Mouse (Mus musculus) heart, embryonic 11.5 days (tissue): Measurements from ENCODE around the gene Rpl3. TPM values are rescaled to one million over a fixed set of nuclear protein-coding genes. Genes with fewer than 3 reads are reported as not detected.

Experiments used
- ATAC-seq: fragments of 200-750 bp; cut with Nextera tagmentation; replicated peaks from 2 replicates; pipeline ENCODE4 v1.8.0; 2017; ENCODE audit warnings: moderate library complexity; ENCODE audit not compliant: insufficient number of reproducible peaks, low FRiP score, low TSS enrichment
- H3K27ac ChIP-seq: fragments of 300-500 bp; sonication (generic); 2 replicates; pipeline ENCODE4 v1.5.1; 2014; ENCODE audit warnings: mild to moderate bottlenecking, low read depth, low read length
- H3K27me3 ChIP-seq: fragments of 300-500 bp; sonication (generic); 2 replicates; pipeline ENCODE4 v1.6.1; 2014; ENCODE audit warnings: mild to moderate bottlenecking, low read length, mixed read lengths; ENCODE audit not compliant: control insufficient read depth, insufficient read depth
- H3K36me3 ChIP-seq: fragments of 300-500 bp; sonication (generic); 2 replicates; pipeline ENCODE4 v1.6.1; 2014; ENCODE audit warnings: mild to moderate bottlenecking, low read length, moderate library complexity, mixed read lengths; ENCODE audit not compliant: control insufficient read depth, insufficient read depth
- H3K4me1 ChIP-seq: fragments of 300-500 bp; sonication (generic); 2 replicates; pipeline ENCODE4 v1.6.1; 2014; ENCODE audit warnings: low read length; ENCODE audit not compliant: control insufficient read depth, insufficient read depth
- H3K4me2 ChIP-seq: fragments of 300-500 bp; sonication (generic); 2 replicates; pipeline ENCODE4 v1.6.1; 2014; ENCODE audit warnings: mild to moderate bottlenecking, moderate library complexity
- H3K4me3 ChIP-seq: fragments of 300-500 bp; sonication (generic); 2 replicates; pipeline ENCODE4 v1.5.1; 2014; ENCODE audit warnings: low read depth, low read length
- H3K9ac ChIP-seq: fragments of 300-500 bp; sonication (generic); 2 replicates; pipeline ENCODE4 v1.6.1; 2014; ENCODE audit warnings: mild to moderate bottlenecking, low read depth, low read length, moderate library complexity
- H3K9me3 ChIP-seq: fragments of 300-500 bp; sonication (generic); replicated peaks from 2 replicates; pipeline ENCODE4 v1.6.1; 2016; ENCODE audit warnings: low read length; ENCODE audit not compliant: control insufficient read depth
- WGBS: fragments of 180-500 bp; shearing (Covaris S2); extraction: QIAGEN DNeasy Blood & Tissue Kit; methylation state at CpG from one replicate; pipeline ENCODE4 v1.1.7; 2014; ENCODE audit not compliant: insufficient replicate concordance; 5-methylcytosine and 5-hydroxymethylcytosine counted together
- polyA plus RNA-seq: library from polyadenylated mRNA; unstranded; fragments of >200 nt; fragmentation: Nextera tagmentation; extraction: Ambion mirVana; gene quantifications from 2 replicates; pipeline ENCODE4 v1.2.1, GENCODE M21; 2014

The Rpl3 gene
- polyA plus RNA-seq, 1 experiment from 2014 or later: 879 TPM

DNA sequence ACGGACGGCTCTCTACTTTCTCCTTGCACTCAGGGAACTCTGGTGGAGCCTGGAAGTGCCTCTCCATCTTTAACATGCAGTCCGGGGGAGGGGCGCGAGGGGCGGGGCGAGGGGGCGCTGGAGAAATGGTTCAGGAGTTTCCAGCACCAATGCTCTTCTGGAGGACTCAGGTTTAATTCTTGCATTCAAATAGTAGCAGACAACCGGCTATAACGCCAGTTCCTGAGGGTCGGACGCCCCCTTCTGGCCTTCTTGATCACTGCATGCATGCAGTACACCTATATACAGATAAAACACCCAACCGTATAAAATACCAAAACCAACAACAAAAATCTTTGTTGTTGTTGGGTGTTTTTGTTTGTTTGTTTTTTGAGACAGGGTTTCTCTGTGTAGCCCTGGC, 26.3 kb downstream of the Rpl3 start:
- Histone ChIP-seq H3K27me3 (0 out of 2 replicates have a peak, but pooled peaks cover 9% of the 10 kb centered on the region), H3K4me2 (no peak overlapping the region), H3K36me3 (no peaks in the 10 kb centered on the region), H3K9ac (no peak overlapping the region), H3K4me1 (peaks cover 5% of the 10 kb centered on the region; the same call in 1 of the 2 replicates), H3K4me3 (no peak overlapping the region), H3K27ac (no peak overlapping the region), H3K9me3 (no peaks in the 10 kb centered on the region)
- no peak for ATAC-seq
- WGBS: 13% methylated on average over 13 of the region's 13 CpGs

DNA sequence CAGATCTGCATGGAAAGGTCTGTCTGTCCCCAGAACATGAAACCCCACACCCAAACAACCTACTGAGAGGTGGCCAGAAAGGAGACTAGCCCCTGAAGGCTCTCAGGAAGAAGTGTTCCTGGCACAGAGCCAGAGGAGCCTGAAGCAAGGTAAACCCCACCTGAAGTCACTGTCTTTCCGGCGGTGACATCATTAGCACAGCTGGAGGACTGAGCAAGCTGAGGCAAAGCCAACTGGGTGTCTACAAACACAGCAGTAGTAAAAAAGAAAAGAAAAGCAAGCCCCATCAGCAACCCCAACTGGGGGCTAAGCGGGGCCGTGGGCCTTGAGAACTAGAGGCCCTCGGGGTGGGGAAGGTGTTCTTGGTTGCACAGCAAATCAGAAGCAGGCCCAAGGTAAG, 26.7 kb downstream of the Rpl3 start:
- no peaks in the 10 kb centered on the region for H3K9me3 ChIP-seq
- H3K27ac ChIP-seq: no peak overlapping the region
- H3K4me2 ChIP-seq: no peak overlapping the region
- H3K4me3 ChIP-seq: no peak overlapping the region
- no peak overlapping the region for H3K9ac ChIP-seq
- WGBS: 65% methylated on average over 5 of the region's 5 CpGs
- no peak for ATAC-seq
- H3K27me3 ChIP-seq: 0 out of 2 replicates have a peak, but pooled peaks cover 9% of the 10 kb centered on the region
- peaks cover 1% of the 10 kb centered on the region; the same call in 1 of the 2 replicates for H3K4me1 ChIP-seq
- H3K36me3 ChIP-seq: no peaks in the 10 kb centered on the region

DNA sequence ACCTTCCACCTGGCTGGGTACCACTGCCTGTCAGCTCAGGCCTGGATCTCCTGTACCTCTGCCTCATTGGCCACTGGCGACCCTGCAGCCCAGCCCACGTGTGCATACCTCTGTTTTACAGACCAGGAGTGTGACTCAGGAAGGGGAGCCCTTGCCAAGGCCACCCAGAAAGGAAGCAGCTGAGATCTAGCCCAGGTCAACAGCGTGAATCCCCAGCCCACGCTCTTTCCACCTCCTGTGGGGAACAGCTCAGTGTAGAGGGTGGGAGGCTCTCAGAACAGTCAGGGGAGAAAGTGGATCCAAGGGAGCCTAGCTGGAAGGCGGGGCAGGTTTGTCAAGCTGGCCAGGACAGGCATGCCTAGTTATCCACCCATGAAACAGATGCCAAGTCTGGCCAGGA, 28.8 kb downstream of the Rpl3 start:
- no peak for ATAC-seq
- no peak overlapping the region for H3K9ac ChIP-seq
- no peak overlapping the region for H3K4me3 ChIP-seq
- WGBS: 51% methylated on average over 5 of the region's 5 CpGs
- H3K27me3 ChIP-seq: 0 out of 2 replicates have a peak, but pooled peaks cover 9% of the 10 kb centered on the region
- H3K4me1 ChIP-seq: no peaks in the 10 kb centered on the region
- H3K4me2 ChIP-seq: no peak overlapping the region
- H3K27ac ChIP-seq: no peak overlapping the region
- no peaks in the 10 kb centered on the region for H3K9me3 ChIP-seq
- no peaks in the 10 kb centered on the region for H3K36me3 ChIP-seq

DNA sequence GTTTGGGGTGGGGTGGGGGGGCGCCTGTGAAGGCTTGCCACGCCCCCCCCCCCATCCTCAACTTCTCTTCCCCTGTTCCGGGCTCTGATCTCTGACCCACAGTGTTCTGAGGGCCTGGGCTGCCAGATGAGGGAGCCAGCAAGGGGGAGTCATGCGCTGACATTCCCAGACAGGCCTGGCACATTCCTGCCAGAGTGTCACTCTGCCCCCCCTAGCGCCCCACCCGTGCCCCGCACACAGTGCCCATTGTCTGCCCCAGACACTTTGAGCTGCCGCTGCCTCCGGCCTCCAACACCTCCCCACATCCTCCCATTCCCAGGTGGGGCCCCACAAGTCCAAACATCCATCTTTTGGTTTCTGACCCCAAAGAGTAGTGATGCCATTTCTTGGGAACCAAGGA, 29.3 kb downstream of the Rpl3 start:
- ATAC-seq: no peak
- H3K9me3 ChIP-seq: no peaks in the 10 kb centered on the region
- no peak overlapping the region for H3K9ac ChIP-seq
- H3K4me2 ChIP-seq: no peak overlapping the region
- no peak overlapping the region for H3K4me3 ChIP-seq
- 0 out of 2 replicates have a peak, but pooled peaks cover 9% of the 10 kb centered on the region for H3K27me3 ChIP-seq
- H3K4me1 ChIP-seq: no peaks in the 10 kb centered on the region
- WGBS: 76% methylated on average over 7 of the region's 9 CpGs
- no peaks in the 10 kb centered on the region for H3K36me3 ChIP-seq
- H3K27ac ChIP-seq: no peak overlapping the region

DNA sequence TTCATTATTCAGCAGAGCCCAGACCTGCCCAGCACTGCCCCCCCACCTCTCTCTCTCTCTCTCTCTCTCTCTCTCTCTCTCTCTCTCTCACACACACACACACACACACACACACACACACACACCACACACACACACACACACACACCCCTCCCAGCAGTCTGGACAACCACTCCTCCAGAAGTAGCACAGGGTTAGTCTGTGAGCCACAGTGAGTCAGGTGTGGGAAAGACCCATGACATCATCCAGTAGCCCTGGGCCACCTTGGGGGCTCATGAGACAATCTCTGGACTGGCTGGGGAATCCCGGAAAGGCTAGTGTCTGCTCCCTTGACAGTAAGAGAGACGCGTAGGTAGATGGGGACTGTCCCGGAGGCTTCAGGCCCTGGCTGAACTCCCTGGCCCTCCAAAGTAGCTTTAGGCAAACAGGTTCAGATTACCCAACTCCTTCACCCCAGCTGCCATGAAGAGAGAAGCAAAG, 30.6 kb downstream of the Rpl3 start:
- 82% methylated on average over 4 of the region's 4 CpGs for WGBS
- H3K27me3 ChIP-seq: 0 out of 2 replicates have a peak, but pooled peaks cover 9% of the 10 kb centered on the region

DNA sequence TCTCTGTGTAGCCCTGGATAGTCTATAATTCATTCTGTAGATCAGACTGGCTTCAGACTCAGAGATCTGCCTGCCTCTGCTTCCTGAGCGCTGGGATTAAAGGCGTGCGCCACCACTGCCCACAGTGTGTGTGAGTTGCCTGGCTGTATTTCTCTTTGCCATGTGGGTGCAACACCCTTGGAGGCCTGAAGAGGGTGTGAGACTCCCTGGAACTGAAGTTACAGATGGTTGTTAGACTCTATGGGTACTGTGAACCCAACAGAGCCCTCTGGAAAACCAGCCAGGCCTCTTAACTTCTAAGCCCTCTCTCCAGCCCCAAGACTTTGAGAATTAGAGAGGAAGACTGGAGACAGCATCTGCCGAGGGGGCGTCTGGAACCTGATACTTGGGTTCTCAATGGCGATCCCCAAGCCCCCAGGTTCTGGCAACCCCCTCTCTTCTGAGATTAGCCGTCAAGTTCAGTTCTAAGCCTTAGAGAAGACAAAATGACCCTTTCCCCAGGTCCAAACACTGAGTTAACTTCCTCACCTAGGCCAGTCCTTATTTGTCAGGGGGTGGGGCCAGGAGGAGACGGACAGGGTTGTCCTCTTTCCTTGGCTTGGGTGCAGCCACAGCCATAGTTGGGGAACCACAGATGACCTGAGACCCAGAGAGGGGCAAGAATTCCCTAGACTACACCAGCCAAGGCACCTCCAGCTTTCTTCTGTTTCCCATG, 31.2 kb downstream of the Rpl3 start:
- no peak for ATAC-seq
- Histone ChIP-seq H3K27me3 (0 out of 2 replicates have a peak, but pooled peaks cover 9% of the 10 kb centered on the region), H3K27ac (no peak overlapping the region), H3K9me3 (no peaks in the 10 kb centered on the region), H3K4me1 (no peaks in the 10 kb centered on the region), H3K36me3 (no peaks in the 10 kb centered on the region), H3K9ac (no peak overlapping the region), H3K4me2 (no peak overlapping the region), H3K4me3 (no peak overlapping the region)
- 92% methylated on average over 8 of the region's 8 CpGs for WGBS

More for the DNA sequence above, 30.6 kb downstream of the Rpl3 start:
- ATAC-seq: no peak
- Histone ChIP-seq H3K4me1 (no peaks in the 10 kb centered on the region), H3K4me2 (no peak overlapping the region), H3K4me3 (no peak overlapping the region), H3K9me3 (no peaks in the 10 kb centered on the region), H3K36me3 (no peaks in the 10 kb centered on the region), H3K27ac (no peak overlapping the region), H3K9ac (no peak overlapping the region)

DNA sequence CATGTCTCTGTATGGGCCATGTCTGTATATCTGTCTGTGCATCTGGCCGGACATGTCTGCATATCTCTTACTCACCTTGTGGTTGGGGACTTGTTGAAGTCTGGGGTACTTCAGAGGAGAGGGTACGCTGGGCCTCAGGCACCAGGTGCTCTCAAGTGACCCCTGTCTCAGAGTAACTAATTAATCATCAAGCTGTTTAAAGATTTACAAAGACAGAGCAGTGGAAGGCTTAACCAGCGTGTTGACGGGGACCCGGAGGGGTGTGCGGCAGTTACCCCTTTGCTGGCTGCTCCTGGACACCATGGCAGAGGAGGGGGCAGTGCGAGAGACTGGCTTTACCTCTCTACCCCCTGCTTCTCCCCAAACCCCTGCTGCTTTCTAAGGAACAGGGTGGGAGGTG, 32.1 kb downstream of the Rpl3 start:
- Histone ChIP-seq H3K9ac (no peak overlapping the region), H3K27me3 (0 out of 2 replicates have a peak, but pooled peaks cover 9% of the 10 kb centered on the region), H3K4me2 (no peak overlapping the region), H3K36me3 (no peaks in the 10 kb centered on the region), H3K4me1 (no peaks in the 10 kb centered on the region; the same call in 1 of the 2 replicates), H3K4me3 (no peak overlapping the region), H3K27ac (no peak overlapping the region), H3K9me3 (no peaks in the 10 kb centered on the region)
- WGBS: 73% methylated on average over 7 of the region's 7 CpGs
- no peak for ATAC-seq

DNA sequence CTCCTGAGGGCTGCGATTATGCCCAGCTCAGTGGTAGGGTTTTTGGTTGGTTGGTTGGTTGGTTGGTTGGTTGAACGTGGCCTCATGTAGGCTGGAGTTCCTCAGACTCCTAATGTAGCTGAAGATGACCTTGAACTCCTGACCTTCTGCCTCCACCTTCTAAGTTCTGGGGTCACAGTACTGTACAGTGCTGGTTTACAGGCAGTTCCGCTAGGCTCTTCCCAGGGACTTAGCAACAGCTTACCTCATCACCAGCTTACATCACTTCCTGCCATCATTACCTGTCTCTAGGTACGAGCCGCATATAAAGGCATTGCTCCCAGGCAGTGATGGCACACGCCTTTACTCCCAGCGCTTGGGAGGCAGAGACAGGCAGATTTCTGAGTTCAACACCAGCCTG, 33.5 kb downstream of the Rpl3 start:
- H3K9ac ChIP-seq: no peak overlapping the region
- 0 out of 2 replicates have a peak, but pooled peaks cover 4% of the 10 kb centered on the region for H3K27me3 ChIP-seq
- no peak for ATAC-seq
- no peak overlapping the region for H3K4me3 ChIP-seq
- 87% methylated on average over 7 of the region's 7 CpGs for WGBS
- no peak overlapping the region for H3K4me2 ChIP-seq
- no peak overlapping the region for H3K27ac ChIP-seq
- no peaks in the 10 kb centered on the region for H3K36me3 ChIP-seq
- peaks cover 10% of the 10 kb centered on the region for H3K4me1 ChIP-seq
- no peaks in the 10 kb centered on the region for H3K9me3 ChIP-seq
